20 mouse cellular contexts compared by ENCODE assay signal in the genomic region with DNA sequence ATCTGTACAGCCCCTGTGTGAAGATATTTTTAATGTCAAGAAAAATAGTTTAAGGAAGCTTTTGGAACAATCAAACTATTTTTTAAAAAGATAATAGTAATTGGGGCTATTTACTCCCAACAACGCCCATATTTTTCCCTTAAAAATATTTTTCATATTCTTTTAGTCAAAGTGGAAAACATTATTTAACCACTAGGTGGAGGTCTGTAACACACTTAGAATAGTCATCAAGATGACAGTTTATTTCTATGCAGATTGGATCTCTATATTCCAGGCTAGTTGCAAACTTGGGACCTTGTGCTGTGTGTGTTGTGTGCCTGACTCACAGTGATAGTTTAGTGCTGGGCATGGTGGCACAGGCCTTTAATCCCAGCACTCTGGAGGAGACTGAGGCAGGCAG. TPM values are rescaled to one million over a fixed set of nuclear protein-coding genes. Genes with fewer than 3 reads are reported as not detected.
DNase-seq lines count a peak whose midpoint lies in the region; ATAC-seq and TF ChIP-seq lines count a peak whose summit lies in the region.
"Had no signal": no experiment of that assay in that cellular context is flagged by ENCODE, and none has a peak within 500 bp of the region (broad histone marks: within the 10 kb centered on the region; RNA-seq: fewer than 3 reads in every experiment).

No protein-coding gene starts in this region.

- H3K9me3 ChIP-seq in hindbrain, postnatal 0 days (ENCODE audit: low read length): no peaks in the 10 kb centered on the region
- H3K9me3 ChIP-seq in hindbrain, embryonic 13.5 days: no peaks in the 10 kb centered on the region
- no peaks in the 10 kb centered on the region for H3K9me3 ChIP-seq in liver, postnatal 0 days (ENCODE audit: low read length)
- H3K9me3 ChIP-seq in MEL (replicated peaks; ENCODE audit: insufficient read depth, low read length): no peaks in the 10 kb centered on the region
- H3K9me3 ChIP-seq: embryonic facial prominence, embryonic 12.5 days; heart, embryonic 12.5 days; limb, embryonic 10.5 days; lung, embryonic 15.5 days; midbrain, embryonic 10.5 days had no signal

- no peaks in the 10 kb centered on the region for H3K27me3 ChIP-seq in hindbrain, postnatal 0 days (ENCODE audit: insufficient read depth, low read length)
- no peaks in the 10 kb centered on the region for H3K27me3 ChIP-seq in hindbrain, embryonic 13.5 days
- no peaks in the 10 kb centered on the region for H3K27me3 ChIP-seq in liver, postnatal 0 days (ENCODE audit: insufficient read depth, low read length)
- H3K27me3 ChIP-seq in MEL (ENCODE audit: control insufficient read depth in 1 of 2, insufficient read depth in 2 of 2, low read length in 2 of 2): no peaks in the 10 kb centered on the region
- H3K27me3 ChIP-seq: embryonic facial prominence, embryonic 12.5 days; heart, embryonic 12.5 days; lung, embryonic 15.5 days had no signal

- H3K4me2 ChIP-seq in hindbrain, postnatal 0 days (ENCODE audit: low read depth, low read length): no peak overlapping the region
- H3K4me2 ChIP-seq in hindbrain, embryonic 13.5 days: no peak overlapping the region
- no peak overlapping the region for H3K4me2 ChIP-seq in liver, postnatal 0 days (ENCODE audit: low read depth, low read length)
- H3K4me2 ChIP-seq: embryonic facial prominence, embryonic 12.5 days; heart, embryonic 12.5 days; hindbrain, embryonic 14.5 days; lung, embryonic 15.5 days had no signal

- H3K4me3 ChIP-seq in hindbrain, postnatal 0 days (ENCODE audit: low read length): no peak overlapping the region
- H3K4me3 ChIP-seq in hindbrain, embryonic 13.5 days: no peak overlapping the region
- no peak overlapping the region for H3K4me3 ChIP-seq in liver, postnatal 0 days (ENCODE audit: low read depth, low read length)
- H3K4me3 ChIP-seq in MEL (ENCODE audit: control insufficient read depth in 1 of 2, insufficient read depth in 1 of 2, low read depth in 2 of 2, low read length in 2 of 2): no peak overlapping the region
- H3K4me3 ChIP-seq in cortical plate, adult 2 months (ENCODE audit: insufficient read depth, low read length): no peak overlapping the region
- H3K4me3 ChIP-seq: embryonic facial prominence, embryonic 12.5 days; heart, embryonic 12.5 days; limb, embryonic 10.5 days; lung, embryonic 15.5 days; midbrain, embryonic 10.5 days had no signal

- H3K27ac ChIP-seq in hindbrain, postnatal 0 days: no peak overlapping the region
- H3K27ac ChIP-seq in hindbrain, embryonic 13.5 days: no peak overlapping the region
- H3K27ac ChIP-seq in liver, postnatal 0 days (ENCODE audit: low read depth): no peak overlapping the region
- H3K27ac ChIP-seq in MEL (ENCODE audit: control insufficient read depth, low read depth, low read length): no peak overlapping the region
- H3K27ac ChIP-seq in cortical plate, adult 2 months (ENCODE audit: insufficient read depth, low read length): no peak overlapping the region
- H3K27ac ChIP-seq: embryonic facial prominence, embryonic 12.5 days; hindbrain, embryonic 14.5 days; limb, embryonic 10.5 days; lung, embryonic 15.5 days; macrophage; midbrain, embryonic 10.5 days had no signal

- peak; percentile 10 for TF ChIP-seq RAD21 in MEL (IDR thresholded peaks at IDR 0.05; ENCODE audit: low read depth, low read length)

- TF ChIP-seq POLR2A in MEL (IDR thresholded peaks at IDR 0.05; ENCODE audit: control insufficient read depth in 1 of 2, insufficient read depth in 1 of 2, low read depth in 1 of 2, low read length in 2 of 2, poor library complexity in 1 of 2): no peak
- TF ChIP-seq POLR2A in cortical plate, adult 2 months (IDR thresholded peaks at IDR 0.05; ENCODE audit: extremely low read depth, insufficient read depth, low read length): no peak

- no peak for TF ChIP-seq EP300 in liver, postnatal 0 days (IDR thresholded peaks at IDR 0.05; ENCODE audit: low read depth)
- TF ChIP-seq EP300 in MEL (IDR thresholded peaks at IDR 0.05; ENCODE audit: low read depth in 1 of 2, low read length in 2 of 2): no peak

- no peak for ATAC-seq in hindbrain, postnatal 0 days
- ATAC-seq in hindbrain, embryonic 13.5 days (ENCODE audit: low FRiP score): no peak
- ATAC-seq in liver, postnatal 0 days: no peak

- no peaks in the 10 kb centered on the region for H3K4me1 ChIP-seq in hindbrain, postnatal 0 days (ENCODE audit: insufficient read depth, low read length)
- H3K4me1 ChIP-seq in hindbrain, embryonic 13.5 days (replicated peaks): no peaks in the 10 kb centered on the region
- no peaks in the 10 kb centered on the region for H3K4me1 ChIP-seq in liver, postnatal 0 days (ENCODE audit: insufficient read depth)
- no peaks in the 10 kb centered on the region for H3K4me1 ChIP-seq in MEL (ENCODE audit: control insufficient read depth in 1 of 2, insufficient read depth in 2 of 2, low read length in 2 of 2)
- no peaks in the 10 kb centered on the region for H3K4me1 ChIP-seq in cortical plate, adult 2 months (ENCODE audit: control insufficient read depth, insufficient read depth, low read length)
- H3K4me1 ChIP-seq: embryonic facial prominence, embryonic 12.5 days; heart, embryonic 12.5 days; limb, embryonic 10.5 days; lung, embryonic 15.5 days; midbrain, embryonic 10.5 days had no signal

- peaks cover 42% of the 10 kb centered on the region for H3K36me3 ChIP-seq in hindbrain, postnatal 0 days (ENCODE audit: insufficient read depth, low read length)
- peaks cover 71% of the 10 kb centered on the region for H3K36me3 ChIP-seq in hindbrain, embryonic 13.5 days
- H3K36me3 ChIP-seq in liver, postnatal 0 days (replicated peaks; ENCODE audit: insufficient read depth, low read length): peaks cover 68% of the 10 kb centered on the region
- H3K36me3 ChIP-seq in MEL (ENCODE audit: control insufficient read depth in 1 of 2, insufficient read depth in 2 of 2, low read length in 2 of 2): peaks cover 0 to 56% of the 10 kb centered on the region in 2 experiments; a peak in 2 of 4 replicates

- DNase-seq in hindbrain, postnatal 0 days (ENCODE audit: low spot score): peak; percentile 17
- no peak for DNase-seq in liver, postnatal 0 days
- DNase-seq in liver (no peak), MEL (ENCODE audit: low read depth, low spot score) (peak; percentile 17)
- DNase-seq in spleen, adult 12 weeks (ENCODE audit: low spot score): no peak
- DNase-seq: adrenal gland, adult 2 months; cerebellum, adult 11 months; cerebellum, postnatal 14 days; gastrocnemius, postnatal 14 days; heart, postnatal 14 days; kidney, postnatal 36 days had no signal

- no peaks in the 10 kb centered on the region for H3K79me2 ChIP-seq in MEL (ENCODE audit: control insufficient read depth, insufficient read depth, low read length, poor library complexity)

- 94% methylated on average over 1 of the region's 1 CpGs for WGBS in hindbrain, postnatal 0 days
- 92% methylated on average over 1 of the region's 1 CpGs for WGBS in hindbrain, embryonic 13.5 days
- 80% methylated on average over 1 of the region's 1 CpGs for WGBS in liver, postnatal 0 days (ENCODE audit: insufficient replicate concordance)

- TF ChIP-seq CTCF in hindbrain, postnatal 0 days (IDR thresholded peaks at IDR 0.05; ENCODE audit: low read depth): peak; percentile 47; the same call in 1 of the 2 replicates
- 0 out of 2 replicates have a peak, but pooled peaks have one; percentile 17 for TF ChIP-seq CTCF in liver, postnatal 0 days (IDR thresholded peaks at IDR 0.05; ENCODE audit: low read depth)
- peak in 2 of 3 experiments; percentile 15 to 33; a peak in 1 of 6 replicates for TF ChIP-seq CTCF in MEL (IDR thresholded peaks at IDR 0.05 in 2 of 3, conservative IDR thresholded peaks at IDR 0.05 in 1 of 3; ENCODE audit: control insufficient read depth in 1 of 3, insufficient read depth in 1 of 3, low read depth in 2 of 3, low read length in 3 of 3, poor library complexity in 1 of 3, severe bottlenecking in 1 of 3)
- 0 out of 2 replicates have a peak, but pooled peaks have one; percentile 7 for TF ChIP-seq CTCF in cortical plate, adult 2 months (IDR thresholded peaks at IDR 0.05; ENCODE audit: extremely low read depth, insufficient read depth, low read length)

- no peak overlapping the region for H3K9ac ChIP-seq in hindbrain, postnatal 0 days (replicated peaks; ENCODE audit: low read length)
- H3K9ac ChIP-seq in hindbrain, embryonic 13.5 days: no peak overlapping the region
- no peak overlapping the region for H3K9ac ChIP-seq in liver, postnatal 0 days (replicated peaks)
- H3K9ac ChIP-seq in MEL (ENCODE audit: control insufficient read depth, low read depth, low read length, poor library complexity, severe bottlenecking): no peak overlapping the region
- H3K9ac ChIP-seq: embryonic facial prominence, embryonic 12.5 days; heart, embryonic 12.5 days; hindbrain, embryonic 14.5 days; lung, embryonic 15.5 days had no signal

TF ChIP-seq in MEL, 35 proteins besides CTCF, POLR2A, EP300 and RAD21:
- TF ChIP-seq SMC3 (IDR thresholded peaks at IDR 0.05; ENCODE audit: low read depth, low read length) (0 out of 2 replicates have a peak, but pooled peaks have one; percentile 13), USF2 (IDR thresholded peaks at IDR 0.05; ENCODE audit: borderline replicate concordance in 1 of 2, insufficient read depth in 1 of 2, low read depth in 1 of 2, low read length in 2 of 2) (no peak), CHD1 (IDR thresholded peaks at IDR 0.05; ENCODE audit: low read depth, low read length) (no peak), MYB (IDR thresholded peaks at IDR 0.05; ENCODE audit: low read depth, low read length) (no peak)

RNA-seq across cellular contexts. Expression of gene Nup205, which starts 52.2 kb away (rescaled TPM):
- 46.2 and 50.4 TPM in 2 replicates for total RNA-seq in hindbrain, postnatal 0 days (2014; rRNA removed)
- 9.4 and 10.7 TPM in 2 replicates for polyA plus RNA-seq in hindbrain, postnatal 0 days (2015; fragmentation: Nextera tagmentation; extraction: Ambion mirVana)
- 24.3 and 24.7 TPM in 2 replicates for polyA plus RNA-seq in hindbrain, embryonic 13.5 days (2015; fragmentation: Nextera tagmentation; extraction: Ambion mirVana)
- 5.8 and 6.3 TPM in 2 replicates for polyA plus RNA-seq in liver, postnatal 0 days (2015; fragmentation: Nextera tagmentation; extraction: Ambion mirVana)
- total RNA-seq in MEL (2012; rRNA removed): 82.9 and 89.6 TPM in 2 replicates
- polyA plus RNA-seq in MEL (2012; ENCODE audit: insufficient read depth in 1 of 2, insufficient read length in 2 of 2, low read depth in 1 of 2, low replicate concordance in 2 of 2, missing spikeins in 1 of 2): 10 to 100 TPM; 32.1 to 89.3 TPM
- polyA plus RNA-seq in cortical plate, adult 2 months (2012; rRNA removed): 20.8 and 21.5 TPM in 2 replicates

Comparison
In these comparisons a context has a peak if more than half of its experiments do, and no peak if none do; other contexts are left out.
1. DNase-seq: peak in hindbrain, postnatal 0 days (single experiment) and MEL (single experiment); none in liver, postnatal 0 days (single experiment), liver (single experiment) and spleen, adult 12 weeks (single experiment).
2. Peak in every context shown above with its lines, with median percentiles within 50 percentile points of each other: CTCF ChIP-seq.